Mouse (Mus musculus): ENCODE measurements around the gene Nav2.

Gene Nav2

DNA sequence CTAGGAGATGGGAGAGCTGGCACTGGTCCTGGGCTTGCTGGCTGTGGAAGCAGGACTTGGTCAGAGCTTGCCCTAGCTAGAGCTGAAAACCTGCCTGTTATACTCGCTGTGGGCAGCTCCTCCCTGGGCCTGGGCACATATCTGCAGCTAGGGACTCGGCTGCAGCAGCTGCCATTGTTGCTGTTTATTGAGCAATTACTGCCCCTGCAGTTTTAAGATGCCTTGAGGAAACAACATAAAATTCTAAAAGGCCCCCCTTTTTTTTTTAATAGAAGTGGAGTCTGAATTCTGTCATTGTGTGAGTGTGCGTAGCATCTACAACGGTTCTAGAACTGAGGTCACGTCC lies 24.3 kb upstream of the Nav2 start:
- in situ Hi-C loops (cut with MboI, MseI), result loop anchor here in 1 of 2 experiments (25.0 kb wide), 1 partner anchor 747 kb away; no protein-coding TSS in a partner anchor

DNA sequence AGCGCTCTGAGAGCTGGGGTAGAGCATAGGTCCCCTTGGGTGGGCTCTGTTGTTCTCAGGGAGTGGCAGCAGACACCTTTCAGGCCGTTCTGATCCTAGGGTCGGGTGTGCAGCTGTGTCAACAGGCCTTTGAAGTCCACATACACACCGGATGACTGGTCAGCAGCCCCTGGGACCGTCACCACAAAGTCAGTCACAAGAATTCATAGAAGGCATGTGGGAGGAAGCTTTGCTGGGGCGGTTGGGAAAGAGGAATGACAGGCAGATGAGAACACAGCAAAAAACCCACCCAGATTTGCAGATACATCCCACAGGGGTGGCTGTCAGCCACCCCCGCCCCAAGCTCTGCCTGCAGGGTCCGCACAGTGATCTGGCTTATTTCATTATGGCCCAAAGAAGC lies 20.5 kb upstream of the Nav2 start:
- in situ Hi-C loops (cut with MboI, MseI), result loop anchor here (5.0 to 25.0 kb wide), 2 partner anchors 136 to 751 kb away; no protein-coding TSS in a partner anchor

DNA sequence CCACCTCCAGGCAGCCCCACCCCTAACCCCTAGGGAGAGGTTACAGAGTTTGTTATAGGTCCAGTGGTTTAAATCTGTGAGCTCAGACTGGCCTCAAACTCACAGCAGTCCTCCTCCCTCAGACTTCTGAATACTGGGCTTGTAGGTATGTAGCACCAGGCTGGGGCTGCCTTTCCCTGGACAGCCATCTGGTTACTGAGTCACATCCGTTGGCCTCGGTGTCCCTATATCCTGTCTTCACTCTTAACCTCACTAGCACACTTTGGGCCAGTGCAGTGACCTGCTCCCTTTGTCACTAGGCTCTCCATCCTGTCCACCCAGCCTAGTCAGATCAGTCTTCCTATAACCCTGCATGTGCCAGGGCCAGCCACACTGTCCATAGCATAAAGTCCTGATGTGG lies 19.8 kb upstream of the Nav2 start:
- in situ Hi-C loops (cut with MboI, MseI), result loop anchor here (5.0 to 25.0 kb wide), 2 partner anchors 136 to 751 kb away; no protein-coding TSS in a partner anchor

DNA sequence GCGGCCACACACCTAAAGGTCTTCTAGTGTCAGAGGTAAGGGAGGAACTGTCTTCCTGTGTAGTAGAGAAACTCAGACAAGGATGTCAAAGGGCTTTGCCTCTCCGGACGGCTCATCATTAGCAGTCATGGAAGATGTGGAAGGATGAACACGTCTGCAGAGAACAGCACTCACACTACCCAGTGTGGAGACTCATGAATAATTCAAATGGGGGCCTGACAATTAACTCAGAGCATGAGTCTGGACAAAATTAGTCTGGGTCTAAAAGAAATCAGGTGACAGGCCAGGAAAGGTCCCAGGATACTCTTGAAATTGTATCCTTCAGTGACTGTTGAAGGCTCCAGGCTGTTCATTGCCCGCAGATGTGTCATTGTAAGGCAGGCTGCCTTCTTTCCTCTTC lies 17.5 kb upstream of the Nav2 start:
- in situ Hi-C loops (cut with MboI, MseI), result loop anchor here (5.0 to 25.0 kb wide), 3 partner anchors 46 to 754 kb away; no protein-coding TSS in a partner anchor

DNA sequence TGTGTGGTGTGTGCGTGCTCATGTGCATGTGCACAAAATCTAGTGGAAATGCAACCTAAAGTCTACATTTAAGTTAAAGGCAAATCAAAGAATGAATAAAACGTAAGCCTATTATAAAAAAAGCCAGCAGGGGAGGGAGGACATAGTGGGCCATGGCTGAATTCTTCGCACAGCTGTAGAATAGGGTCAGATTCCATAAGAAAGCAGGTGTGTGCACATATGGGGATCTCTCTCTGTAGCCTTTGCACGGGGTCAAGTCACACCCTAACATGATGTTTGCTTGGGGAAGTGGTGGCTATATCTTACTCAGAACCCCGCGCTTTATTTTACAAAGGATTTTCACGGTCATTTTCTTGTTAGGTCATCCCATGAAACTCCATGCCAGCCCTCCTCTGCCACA lies 15.4 kb upstream of the Nav2 start:
- in situ Hi-C loops (cut with MboI, MseI), result loop anchor here (5.0 to 25.0 kb wide), 3 partner anchors 44 to 756 kb away; no protein-coding TSS in a partner anchor

DNA sequence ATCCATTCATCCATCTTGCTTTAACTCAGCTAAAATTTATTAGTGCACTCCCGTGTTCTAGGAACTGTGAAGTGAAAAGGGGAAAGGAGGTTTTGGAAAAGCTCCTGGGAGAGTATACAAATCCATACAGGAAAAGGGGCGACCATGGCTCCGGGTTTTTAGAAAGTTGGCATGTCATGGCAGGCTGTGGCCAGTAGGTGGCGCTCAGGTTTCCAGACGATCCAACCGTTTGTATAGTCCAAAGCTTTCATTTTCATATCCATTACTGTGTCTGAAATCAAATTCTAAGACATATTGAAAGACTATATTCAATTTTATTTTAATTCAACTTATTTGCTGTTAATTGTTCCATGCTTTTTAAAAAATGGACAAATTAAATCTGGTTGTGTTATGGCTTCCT lies 14.4 kb upstream of the Nav2 start:
- in situ Hi-C loops (cut with MboI, MseI), result loop anchor here (5.0 to 25.0 kb wide), 3 partner anchors 43 to 757 kb away; no protein-coding TSS in a partner anchor

DNA sequence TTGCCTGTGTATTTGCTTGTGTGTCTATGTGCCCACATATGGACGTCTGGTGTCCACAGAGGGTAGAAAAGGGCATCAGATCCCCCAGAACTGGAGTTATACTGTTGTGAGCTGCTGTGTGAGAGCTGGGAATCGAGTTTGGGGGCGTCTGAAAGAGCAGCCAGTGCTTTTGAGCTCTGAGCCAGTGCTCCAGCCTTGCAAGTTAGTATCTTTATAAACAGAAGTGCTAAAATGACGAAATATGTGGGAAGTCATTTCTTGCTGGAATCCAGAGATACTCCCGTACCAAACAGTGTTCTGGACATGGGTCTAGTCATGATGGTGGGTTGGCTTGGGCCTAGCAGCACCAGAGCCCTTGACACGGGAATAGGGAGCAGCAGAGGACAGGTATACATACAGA lies 13.8 kb upstream of the Nav2 start:
- in situ Hi-C loops (cut with MboI, MseI), result loop anchor here (5.0 to 25.0 kb wide), 3 partner anchors 43 to 757 kb away; no protein-coding TSS in a partner anchor

DNA sequence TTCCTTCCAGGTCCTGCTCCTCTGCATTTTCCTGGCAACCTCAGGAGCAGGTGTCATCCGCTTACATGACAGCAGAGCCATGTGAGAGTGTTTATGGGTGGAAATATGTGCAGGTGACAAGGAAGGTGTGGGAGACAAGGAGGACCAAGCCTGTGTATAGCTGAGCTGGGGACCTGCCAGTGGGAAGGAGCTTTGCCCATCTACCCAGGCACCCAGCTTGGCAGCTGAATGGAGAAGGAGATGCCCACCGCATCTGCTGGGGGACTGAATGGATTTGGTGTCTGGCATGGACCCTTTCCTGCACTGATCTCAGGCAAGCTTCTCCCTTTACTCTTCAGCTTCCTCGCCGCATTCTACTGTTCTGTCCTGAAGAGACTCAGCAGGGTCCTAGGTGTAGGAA lies 13.0 kb upstream of the Nav2 start:
- in situ Hi-C loops (cut with MboI, MseI), result loop anchor here in 1 of 2 experiments (10.0 to 25.0 kb wide), 2 partner anchors 219 to 758 kb away; no protein-coding TSS in a partner anchor

DNA sequence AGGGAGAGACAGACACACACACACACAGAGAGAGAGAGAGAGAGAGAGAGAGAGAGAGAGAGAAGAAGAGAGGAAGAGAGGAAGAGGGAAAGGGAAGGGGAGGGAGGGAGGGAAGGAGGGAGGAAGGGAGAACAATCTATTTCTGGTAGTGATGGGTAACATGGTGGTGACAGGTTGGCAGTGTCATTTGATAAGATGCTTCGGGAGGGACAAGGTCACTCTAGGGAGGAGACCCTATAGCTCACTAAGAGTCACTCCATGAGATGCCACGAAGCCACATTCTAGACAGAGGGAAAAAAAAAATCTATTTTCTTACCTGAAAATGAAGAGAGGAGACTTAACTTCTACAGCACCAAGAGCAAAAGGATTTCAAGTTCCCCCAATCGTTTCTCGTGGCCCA lies 12.5 kb upstream of the Nav2 start:
- in situ Hi-C loops (cut with MboI, MseI), result loop anchor here in 1 of 2 experiments (10.0 to 25.0 kb wide), 2 partner anchors 219 to 759 kb away; no protein-coding TSS in a partner anchor

DNA sequence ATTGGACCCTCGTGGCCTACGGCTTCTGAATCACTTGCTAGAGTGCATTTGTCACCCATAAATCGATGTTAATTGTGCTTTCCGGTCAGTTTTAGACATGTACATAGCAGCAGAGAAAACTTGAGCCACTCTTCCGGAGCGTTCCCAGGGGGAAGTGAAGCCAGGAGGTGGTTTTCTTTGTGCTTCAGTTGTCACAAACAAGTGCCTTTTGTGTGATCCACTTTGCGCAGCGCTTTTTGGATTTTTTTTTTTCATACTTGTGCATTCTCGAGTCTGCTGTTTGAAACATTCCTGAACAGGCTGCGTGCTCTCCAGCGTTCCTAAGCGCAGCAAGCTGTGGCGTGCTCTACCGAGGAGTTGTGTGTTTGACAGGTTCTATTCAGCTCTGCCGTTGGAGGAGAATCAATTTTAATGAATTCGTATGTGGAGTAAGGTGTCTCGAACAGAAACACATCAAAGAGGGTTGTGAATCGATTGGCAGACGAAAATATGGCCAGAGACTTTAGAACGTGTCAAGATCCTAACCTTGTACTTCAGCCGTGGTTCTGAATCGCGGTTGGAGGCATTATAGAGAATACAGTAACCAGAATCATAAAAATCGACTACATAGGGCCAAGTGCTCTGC lies 10.9 kb upstream of the Nav2 start:
- in situ Hi-C loops (cut with MboI, MseI), result loop anchor here in 1 of 2 experiments (10.0 to 25.0 kb wide), 2 partner anchors 217 to 760 kb away; no protein-coding TSS in a partner anchor

DNA sequence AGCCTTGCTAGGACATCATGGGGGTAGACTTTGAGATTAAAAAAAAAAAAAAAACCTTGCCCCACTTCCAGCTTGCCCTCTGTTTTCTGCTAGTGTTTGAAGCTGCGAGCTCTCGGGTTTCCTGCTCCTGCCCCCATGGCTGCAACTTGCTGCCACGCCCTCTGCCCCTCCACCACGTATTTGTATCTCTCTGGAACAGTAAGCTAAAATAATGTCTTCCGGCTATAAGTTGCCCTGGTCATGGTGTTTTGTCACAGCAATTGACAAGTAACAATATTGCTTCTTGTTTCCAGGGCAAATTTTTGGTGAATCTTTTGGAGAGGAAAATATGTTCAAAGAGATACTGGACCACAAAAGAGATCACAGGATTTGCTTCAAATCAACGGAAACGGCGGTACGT lies 10.1 kb upstream of the Nav2 start:
- in situ Hi-C loops (cut with MboI, MseI), result loop anchor here in 1 of 2 experiments (10.0 to 25.0 kb wide), 2 partner anchors 216 to 761 kb away; no protein-coding TSS in a partner anchor

DNA sequence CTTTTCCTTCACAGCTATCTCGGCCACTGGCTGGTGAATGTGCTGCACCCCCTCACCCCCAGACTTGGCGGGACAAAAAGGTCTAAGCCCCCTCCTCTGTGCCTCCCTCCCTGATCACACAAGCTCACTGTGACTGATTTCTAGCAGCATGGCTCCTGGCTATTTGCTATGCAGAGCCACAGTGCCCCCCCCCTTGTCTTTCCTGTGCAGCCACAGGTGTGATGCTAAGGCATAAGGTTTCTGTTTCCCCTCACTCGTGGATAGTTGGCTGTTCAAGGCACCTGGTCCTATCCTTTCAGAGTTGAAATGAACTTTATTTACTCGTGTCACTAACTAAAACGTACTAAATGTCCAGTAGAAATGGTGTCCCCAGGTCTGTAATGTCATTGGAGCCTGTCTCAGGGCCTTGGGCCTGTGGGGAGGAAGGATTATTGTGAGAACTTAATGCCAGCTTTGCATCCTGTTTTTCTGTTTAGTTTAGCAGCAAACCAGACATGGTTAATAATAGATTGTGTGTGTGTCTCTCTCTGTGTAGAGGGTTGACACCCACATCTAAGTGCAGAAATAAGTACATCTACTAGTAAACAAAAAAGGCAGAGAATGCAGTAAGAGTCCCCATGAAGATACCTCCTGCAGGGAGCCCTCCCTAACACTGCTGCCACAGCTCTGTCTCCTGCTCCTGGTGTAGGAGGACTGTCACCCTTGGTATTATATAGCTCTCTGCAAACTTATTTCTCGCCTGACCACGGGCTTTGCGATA lies 7.9 kb upstream of the Nav2 start:
- in situ Hi-C loops (cut with MboI, MseI), result no loop called here

DNA sequence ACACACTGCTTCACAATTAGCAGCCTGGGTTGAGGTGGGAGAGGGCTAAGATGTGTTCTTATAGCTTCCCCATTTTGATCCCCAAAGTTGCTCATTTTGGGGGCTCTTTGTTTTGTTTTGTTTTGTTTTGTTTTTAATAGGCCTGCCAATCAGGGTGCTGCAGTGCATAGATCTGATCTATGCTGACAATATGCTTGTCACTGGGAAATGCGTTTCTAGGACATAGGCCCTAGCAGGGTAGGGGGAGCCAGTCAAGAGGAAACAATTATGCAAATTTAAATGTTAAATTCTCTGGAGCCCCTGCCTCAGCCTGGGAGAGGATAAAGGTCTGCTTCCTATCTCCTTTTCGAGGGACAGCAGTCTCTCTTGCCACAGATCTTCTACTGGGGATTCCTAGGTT lies 6.1 kb upstream of the Nav2 start:
- in situ Hi-C loops (cut with MboI, MseI), result no loop called here

DNA sequence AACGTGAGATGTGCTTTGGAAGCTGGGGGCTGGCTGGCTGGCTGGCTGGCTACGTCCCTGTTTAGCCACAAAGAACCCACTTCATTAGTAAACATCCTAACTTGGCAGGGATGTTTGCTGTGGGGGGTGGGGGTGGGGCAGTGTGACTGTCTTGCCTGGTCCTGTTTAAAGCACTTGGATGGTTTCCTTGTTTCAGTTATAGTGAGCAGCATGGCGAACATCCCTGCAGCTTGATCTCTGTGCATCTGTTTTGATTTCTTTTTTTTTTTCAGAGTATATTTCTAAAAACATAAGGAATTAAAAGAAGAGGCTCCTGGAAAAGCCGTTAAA lies 791 bp downstream of the Nav2 start:
- in situ Hi-C loops (cut with MboI, MseI), result no loop called here

DNA sequence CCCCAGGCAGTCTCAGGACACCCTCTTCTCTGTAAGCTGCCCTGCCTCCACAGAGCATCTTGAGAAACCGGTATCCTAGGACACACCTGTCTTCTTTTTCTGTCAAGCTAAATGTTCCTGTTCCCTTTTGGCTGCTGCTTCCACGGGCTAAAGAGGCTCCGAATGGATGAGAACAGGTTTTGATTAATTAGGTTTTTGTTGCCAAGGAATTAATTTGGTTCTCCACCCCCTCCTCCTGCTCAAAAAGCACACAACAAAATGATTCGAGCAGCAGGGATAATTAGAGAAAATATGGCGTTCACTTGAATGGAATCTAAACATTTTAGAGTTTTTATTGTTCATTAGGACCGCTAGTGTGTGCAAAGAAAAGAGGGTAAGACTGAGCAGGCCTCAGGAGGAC lies 1.8 kb downstream of the Nav2 start:
- in situ Hi-C loops (cut with MboI, MseI), result no loop called here

DNA sequence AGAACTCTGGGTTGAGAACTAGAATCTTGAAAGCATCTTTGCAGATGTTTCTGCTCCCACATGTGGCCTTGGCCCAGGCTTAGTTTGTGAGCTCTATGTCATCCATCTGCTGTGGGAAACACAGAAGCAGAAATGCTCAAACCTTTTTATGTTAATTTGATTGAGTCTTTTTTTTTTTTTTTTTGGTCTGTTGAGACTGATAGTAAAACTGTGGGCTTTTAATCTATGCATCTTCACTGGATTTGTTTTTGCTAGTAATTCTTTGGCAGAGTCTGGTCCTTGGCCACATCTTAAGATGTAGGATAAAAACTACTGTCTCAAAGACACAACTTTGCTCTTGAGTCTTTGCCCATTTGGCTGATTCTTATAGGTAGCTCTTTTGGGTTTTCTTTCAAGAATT lies 2.6 kb downstream of the Nav2 start:
- in situ Hi-C loops (cut with MboI, MseI), result no loop called here

DNA sequence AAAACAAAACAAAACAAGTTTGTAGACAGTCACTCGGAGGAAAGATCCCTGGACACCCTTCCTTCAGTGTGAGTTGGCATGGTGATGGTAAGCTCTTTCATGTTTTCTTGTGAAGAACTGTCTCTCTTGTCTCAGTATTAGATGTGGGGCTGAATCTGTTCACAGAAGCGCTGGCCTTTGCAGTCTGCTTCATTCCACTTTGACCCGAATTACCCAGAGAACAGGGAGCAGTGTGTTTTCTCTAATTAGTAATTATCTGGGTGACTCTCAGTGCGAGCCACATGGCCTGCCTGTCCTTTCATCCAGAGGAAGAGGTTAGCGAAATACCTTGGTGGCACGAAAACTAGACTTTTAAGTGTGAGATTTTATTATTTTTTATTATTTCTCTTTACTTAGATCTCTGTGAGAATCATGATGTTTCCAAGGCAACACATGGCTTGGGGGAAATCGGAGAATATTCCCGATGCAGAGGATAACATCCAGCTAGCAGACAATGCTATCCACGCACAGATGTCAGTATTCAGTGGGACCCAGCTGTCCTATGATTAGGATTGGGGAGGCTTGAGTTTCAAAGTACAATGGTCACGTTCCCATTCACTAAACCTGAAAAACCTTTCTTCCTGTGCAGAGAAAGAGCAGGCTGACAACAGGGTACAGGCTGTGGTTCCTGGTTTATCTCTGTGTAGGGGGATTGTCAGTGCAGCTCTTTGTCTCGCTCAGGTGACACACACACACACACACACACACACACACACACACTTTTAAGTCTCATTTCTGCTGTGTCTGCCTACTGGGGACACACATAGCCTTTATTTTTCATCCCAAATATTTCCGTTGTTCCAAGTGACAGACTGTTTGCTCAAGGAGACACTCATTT lies 6.4 kb downstream of the Nav2 start:
- in situ Hi-C loops (cut with MboI, MseI), result no loop called here

DNA sequence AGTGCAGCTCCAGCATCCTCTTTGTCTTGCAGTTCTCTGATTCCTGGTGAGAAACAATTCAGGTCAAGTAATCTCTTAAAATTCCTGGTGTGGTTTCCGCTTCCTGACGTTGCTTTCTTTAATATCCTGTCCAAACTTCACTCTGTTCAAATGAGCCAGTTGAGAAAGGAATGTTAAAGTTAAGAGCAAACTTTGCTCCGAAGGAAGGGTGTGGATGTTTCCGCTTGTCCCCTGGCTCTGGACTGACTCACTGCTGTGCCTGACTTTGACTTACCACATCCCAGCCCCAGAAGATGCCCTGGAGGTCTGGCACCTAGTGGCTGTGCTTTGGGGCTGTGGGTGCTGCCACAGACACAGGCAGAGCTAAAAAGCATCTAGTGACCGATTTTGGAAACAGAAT lies 8.9 kb downstream of the Nav2 start:
- in situ Hi-C loops (cut with MboI, MseI), result no loop called here

DNA sequence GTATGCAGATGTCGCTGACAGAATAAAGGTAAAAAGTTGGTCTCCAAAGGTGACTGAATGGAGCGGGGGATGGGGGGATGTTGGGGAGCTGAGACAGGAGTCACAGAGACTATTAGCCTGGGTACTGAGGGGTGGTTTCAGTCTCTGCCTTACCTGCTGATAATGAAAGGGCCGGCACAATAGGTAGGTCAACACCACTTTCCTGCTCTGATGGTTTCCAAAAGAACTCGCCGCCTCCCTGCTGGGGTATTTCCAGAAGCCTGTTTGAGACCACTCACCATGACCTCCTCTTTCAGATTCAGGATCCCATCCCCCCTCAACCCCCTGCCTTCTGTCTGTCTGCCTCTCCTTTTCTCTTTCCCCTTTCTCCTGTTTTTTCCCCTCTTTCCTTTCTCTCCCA lies 9.5 kb downstream of the Nav2 start:
- in situ Hi-C loops (cut with MboI, MseI), result no loop called here

DNA sequence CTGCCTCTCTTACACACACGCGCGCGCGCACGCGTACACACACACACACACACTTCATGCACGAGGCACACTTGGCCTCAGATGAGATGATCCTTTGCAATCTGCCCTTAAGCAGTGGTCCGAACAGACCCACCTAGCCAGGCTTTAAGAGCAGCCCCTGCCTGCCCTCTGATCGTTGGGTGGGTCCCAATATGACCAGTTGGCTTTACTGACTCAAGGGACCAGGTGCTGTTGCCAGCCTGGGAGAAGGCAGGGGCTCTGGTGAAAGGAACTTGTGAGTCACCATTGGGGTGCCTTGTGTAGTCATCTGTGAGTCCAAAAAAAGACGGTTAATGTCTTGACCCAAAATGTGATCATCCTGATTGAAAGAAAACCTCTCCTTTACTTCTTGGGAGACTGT lies 9.9 kb downstream of the Nav2 start:
- in situ Hi-C loops (cut with MboI, MseI), result no loop called here

DNA sequence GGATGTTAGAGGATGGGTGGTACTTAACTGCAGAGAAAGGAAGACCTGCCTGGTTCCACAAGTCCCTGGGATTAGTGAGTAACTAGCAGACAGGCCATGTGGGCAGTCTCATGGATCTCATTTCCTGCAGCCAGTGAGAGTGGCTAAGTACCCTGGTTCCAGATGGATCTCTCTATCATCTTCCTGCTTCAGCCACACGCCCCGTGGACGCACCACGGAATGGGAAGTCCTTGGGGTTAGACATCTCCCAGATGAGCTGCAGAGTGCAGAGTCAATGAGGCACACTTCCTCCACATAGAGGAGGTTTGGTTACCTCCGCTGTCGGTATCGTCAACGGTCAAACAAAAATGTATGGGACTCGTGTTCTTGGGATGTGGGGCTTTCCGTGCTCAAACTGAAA lies 15.1 kb downstream of the Nav2 start:
- in situ Hi-C loops (cut with MboI, MseI), result no loop called here

DNA sequence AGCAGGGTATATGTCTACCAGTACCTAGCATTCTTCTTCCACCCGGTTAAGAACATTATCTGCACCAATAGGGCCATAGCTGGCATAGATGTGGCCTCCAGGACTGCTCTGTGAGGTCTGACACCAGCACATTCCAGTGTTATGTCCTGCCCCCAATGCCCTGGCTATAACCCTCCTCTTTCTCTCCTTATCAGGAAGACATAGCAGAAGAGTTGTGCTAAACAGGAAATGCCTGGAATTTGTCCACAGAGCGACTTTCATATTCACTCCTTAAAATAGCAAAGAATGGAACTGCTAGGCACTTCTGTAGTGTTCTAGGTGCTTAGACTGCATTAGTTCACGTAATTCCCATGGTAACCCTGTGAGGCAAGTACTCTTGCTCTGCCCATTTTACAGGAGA lies 16.7 kb downstream of the Nav2 start:
- in situ Hi-C loops (cut with MboI, MseI), result no loop called here

Data from T-helper 17 cell (primary cell).